Mouse (Mus musculus): ENCODE data around the gene Trim26.

DNA sequence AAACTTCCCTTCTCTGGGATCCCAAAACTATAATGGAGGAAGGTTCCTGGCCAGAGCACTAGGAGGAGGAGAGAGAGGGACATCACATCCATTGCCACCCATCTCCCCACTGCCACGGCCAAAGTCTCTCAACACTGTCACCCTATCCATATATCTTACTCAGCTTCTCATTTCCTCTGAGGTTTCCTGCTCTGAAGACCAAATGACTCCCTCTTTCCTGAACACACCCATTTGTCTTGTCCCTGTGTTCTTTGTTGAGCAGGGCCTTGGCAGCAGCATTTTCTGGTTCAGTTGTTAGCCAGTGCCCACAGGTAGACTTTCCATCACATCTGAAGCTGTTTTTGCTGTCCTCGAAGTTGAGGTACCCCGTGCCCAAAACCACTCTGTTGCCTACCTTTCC is 21.2 kb downstream of the Trim26 start:
- TF ChIP-seq CTCF (IDR thresholded peaks at IDR 0.05) (no peak), EP300 (IDR thresholded peaks at IDR 0.05) (no peak)

Data from lung, postnatal 0 days (tissue).